Mouse (Mus musculus) limb, embryonic 15.5 days (tissue): ENCODE data around the gene 4930442H23Rik. TPM values are rescaled to one million over a fixed set of nuclear protein-coding genes. Genes with fewer than 3 reads are reported as not detected.
"Not testable (repeated sequence)": the region's sequence is repeated elsewhere in the genome, so short reads cannot be mapped to it uniquely, and the experiment has no call there.

Experiments
- ATAC-seq: fragments of 200-750 bp; cut with Nextera tagmentation; 2 replicates; pipeline ENCODE4 v1.8.0; 2017; ENCODE audit warnings: low read depth, moderate TSS enrichment; ENCODE audit not compliant: insufficient number of reproducible peaks, low FRiP score, low TSS enrichment
- H3K27ac ChIP-seq: fragments of 300-500 bp; sonication (generic); 2 replicates; pipeline ENCODE4 v1.5.1; 2015; ENCODE audit warnings: moderate library complexity, mild to moderate bottlenecking, inconsistent platforms
- H3K27me3 ChIP-seq: fragments of 300-500 bp; sonication (generic); 2 replicates; pipeline ENCODE4 v1.6.1; 2015; ENCODE audit warnings: inconsistent platforms
- H3K36me3 ChIP-seq: fragments of 300-500 bp; sonication (generic); 2 replicates; pipeline ENCODE4 v1.6.1; 2015; ENCODE audit warnings: inconsistent platforms
- H3K4me1 ChIP-seq: fragments of 300-500 bp; sonication (generic); 2 replicates; pipeline ENCODE4 v1.6.1; 2015; ENCODE audit warnings: inconsistent platforms
- H3K4me2 ChIP-seq: fragments of 300-500 bp; sonication (generic); 2 replicates; pipeline ENCODE4 v1.6.1; 2015; ENCODE audit warnings: mild to moderate bottlenecking, inconsistent platforms
- H3K4me3 ChIP-seq: fragments of 300-500 bp; sonication (generic); 2 replicates; pipeline ENCODE4 v1.5.1; 2015; ENCODE audit warnings: mild to moderate bottlenecking, inconsistent platforms
- H3K9ac ChIP-seq: fragments of 300-500 bp; sonication (generic); 2 replicates; pipeline ENCODE4 v1.6.1; 2015; ENCODE audit warnings: inconsistent platforms
- H3K9me3 ChIP-seq: fragments of 300-500 bp; sonication (generic); 2 replicates; pipeline ENCODE4 v1.6.1; 2016; ENCODE audit warnings: inconsistent platforms
- WGBS: fragments of 180-500 bp; shearing (Covaris S2); methylation state at CpG from one replicate; pipeline ENCODE4 v1.1.7; 2015; 5-methylcytosine and 5-hydroxymethylcytosine counted together
- polyA plus RNA-seq: library from polyadenylated mRNA; unstranded; fragments of >200 nt; fragmentation: Nextera tagmentation; extraction: Ambion mirVana; gene quantifications from 2 replicates; pipeline ENCODE4 v1.2.1, GENCODE M21; 2015

4930442H23Rik gene
- polyA plus RNA-seq, 1 experiment from 2014 or later: not detected

DNA sequence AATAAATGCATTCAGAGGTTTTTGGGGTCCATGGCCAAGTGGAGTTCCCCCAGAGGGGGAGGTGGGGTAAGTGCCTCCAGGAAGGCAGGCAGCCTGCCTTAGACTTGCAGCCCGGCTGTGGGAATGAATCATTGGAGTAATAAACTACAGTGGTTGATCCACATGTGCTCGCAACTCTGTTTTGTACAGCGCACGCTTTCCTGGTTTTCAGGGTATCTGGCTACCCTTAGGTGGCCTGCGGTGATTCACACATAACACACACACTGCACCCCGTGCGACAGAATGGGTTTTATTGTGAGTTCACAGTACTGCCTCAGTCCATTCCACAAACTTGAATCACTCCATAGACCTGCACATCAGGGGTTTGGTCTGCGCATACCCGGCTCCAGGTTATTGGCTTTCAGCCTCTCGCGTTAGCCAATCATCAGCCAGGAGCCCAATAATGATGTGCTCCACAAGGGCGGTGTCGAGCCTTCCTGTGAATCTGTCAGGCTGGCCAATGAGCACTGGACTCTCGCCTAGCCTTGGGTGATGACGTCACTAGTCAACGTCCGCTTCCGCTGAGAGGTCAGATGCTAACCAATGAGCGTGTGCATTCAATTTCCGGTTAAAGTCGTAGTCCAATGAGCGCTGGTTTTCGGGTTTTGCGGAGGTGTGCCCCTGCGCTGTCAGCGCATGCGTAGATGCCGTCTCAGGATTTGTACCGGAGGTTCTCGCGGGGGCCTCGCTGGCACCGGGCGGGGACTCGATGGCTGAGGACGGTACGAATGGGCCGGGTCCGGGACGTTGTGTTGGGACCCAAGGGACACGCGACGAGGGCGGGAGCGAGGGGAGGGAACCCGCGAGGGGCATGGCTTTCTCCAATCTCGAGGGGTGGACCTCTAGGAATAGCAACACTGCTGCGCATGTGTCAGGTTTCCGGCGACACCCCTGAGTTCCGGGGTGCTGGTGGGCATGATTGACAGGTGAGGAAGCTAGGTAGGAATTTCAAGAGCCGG, 1.0 kb downstream of the 4930442H23Rik start, which contains the start of gene Dapk3:
TSS of gene Dapk3 (plus strand) at position 670 of the 998 bp plus-strand sequence.
- H3K4me1 ChIP-seq: peaks cover 64% of the 10 kb centered on the region
- peak; percentile 92 for ATAC-seq
- H3K9ac ChIP-seq: peak within 1 kb of the TSS; percentile 57
- H3K4me2 ChIP-seq: peak within 1 kb of the TSS; percentile 54
- no peaks in the 10 kb centered on the region for H3K9me3 ChIP-seq
- H3K27me3 ChIP-seq: no peaks in the 10 kb centered on the region
- WGBS: 4% methylated on average over 53 of the region's 53 CpGs
- peak within 1 kb of the TSS; percentile 73 for H3K4me3 ChIP-seq
- peaks cover 81% of the 10 kb centered on the region for H3K36me3 ChIP-seq
- peak within 1 kb of the TSS; percentile 89 for H3K27ac ChIP-seq

DNA sequence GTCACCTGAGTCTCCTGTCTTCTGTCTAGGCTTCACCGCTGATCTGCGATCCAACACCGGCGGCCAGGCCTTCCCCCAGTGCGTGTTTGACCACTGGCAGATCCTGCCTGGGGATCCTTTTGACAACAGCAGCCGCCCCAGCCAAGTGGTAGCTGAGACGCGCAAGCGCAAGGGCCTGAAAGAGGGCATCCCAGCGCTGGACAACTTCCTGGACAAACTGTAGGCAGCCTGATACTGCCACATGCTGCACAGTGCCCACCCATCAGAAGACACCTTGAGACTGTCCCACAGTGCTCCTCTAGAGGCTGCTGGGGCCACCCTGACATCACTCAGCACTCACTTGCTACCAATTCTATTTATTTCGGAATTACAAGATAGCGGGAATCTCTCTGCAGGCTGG, 1.8 kb downstream of the 4930442H23Rik start:
- H3K9ac ChIP-seq, H3K27me3 ChIP-seq, H3K9me3 ChIP-seq, H3K4me3 ChIP-seq, H3K4me2 ChIP-seq, ATAC-seq: not testable (repeated sequence)
- Histone ChIP-seq H3K36me3 (peaks cover 74% of the 10 kb centered on the region), H3K27ac (peak overlapping the region; percentile 54), H3K4me1 (peaks cover 67% of the 10 kb centered on the region)
- 76% methylated on average over 12 of the region's 12 CpGs for WGBS

DNA sequence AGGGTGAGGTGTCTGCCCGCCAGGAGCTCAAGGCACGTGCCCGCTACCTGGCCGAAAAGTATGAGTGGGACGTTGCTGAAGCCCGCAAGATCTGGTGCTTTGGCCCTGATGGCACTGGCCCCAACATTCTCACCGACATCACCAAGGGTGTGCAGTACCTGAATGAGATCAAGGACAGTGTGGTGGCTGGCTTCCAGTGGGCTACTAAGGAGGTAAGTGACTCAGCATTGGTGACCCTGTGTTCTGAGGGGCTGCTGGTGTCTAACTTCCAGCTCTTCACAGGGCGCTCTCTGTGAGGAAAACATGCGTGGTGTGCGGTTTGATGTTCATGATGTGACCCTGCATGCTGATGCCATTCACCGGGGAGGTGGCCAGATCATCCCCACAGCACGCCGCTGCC, 2.7 kb downstream of the 4930442H23Rik start:
- H3K27me3 ChIP-seq: no peaks in the 10 kb centered on the region
- H3K4me3 ChIP-seq: no peak overlapping the region; the same call in 1 of the 2 replicates
- WGBS: 91% methylated on average over 13 of the region's 13 CpGs
- H3K9ac ChIP-seq: no peak overlapping the region
- ATAC-seq: no peak
- peaks cover 68% of the 10 kb centered on the region for H3K4me1 ChIP-seq
- no peaks in the 10 kb centered on the region for H3K9me3 ChIP-seq
- H3K27ac ChIP-seq: peak overlapping the region; percentile 54; the same call in 1 of the 2 replicates
- no peak overlapping the region for H3K4me2 ChIP-seq
- H3K36me3 ChIP-seq: peaks cover 68% of the 10 kb centered on the region

DNA sequence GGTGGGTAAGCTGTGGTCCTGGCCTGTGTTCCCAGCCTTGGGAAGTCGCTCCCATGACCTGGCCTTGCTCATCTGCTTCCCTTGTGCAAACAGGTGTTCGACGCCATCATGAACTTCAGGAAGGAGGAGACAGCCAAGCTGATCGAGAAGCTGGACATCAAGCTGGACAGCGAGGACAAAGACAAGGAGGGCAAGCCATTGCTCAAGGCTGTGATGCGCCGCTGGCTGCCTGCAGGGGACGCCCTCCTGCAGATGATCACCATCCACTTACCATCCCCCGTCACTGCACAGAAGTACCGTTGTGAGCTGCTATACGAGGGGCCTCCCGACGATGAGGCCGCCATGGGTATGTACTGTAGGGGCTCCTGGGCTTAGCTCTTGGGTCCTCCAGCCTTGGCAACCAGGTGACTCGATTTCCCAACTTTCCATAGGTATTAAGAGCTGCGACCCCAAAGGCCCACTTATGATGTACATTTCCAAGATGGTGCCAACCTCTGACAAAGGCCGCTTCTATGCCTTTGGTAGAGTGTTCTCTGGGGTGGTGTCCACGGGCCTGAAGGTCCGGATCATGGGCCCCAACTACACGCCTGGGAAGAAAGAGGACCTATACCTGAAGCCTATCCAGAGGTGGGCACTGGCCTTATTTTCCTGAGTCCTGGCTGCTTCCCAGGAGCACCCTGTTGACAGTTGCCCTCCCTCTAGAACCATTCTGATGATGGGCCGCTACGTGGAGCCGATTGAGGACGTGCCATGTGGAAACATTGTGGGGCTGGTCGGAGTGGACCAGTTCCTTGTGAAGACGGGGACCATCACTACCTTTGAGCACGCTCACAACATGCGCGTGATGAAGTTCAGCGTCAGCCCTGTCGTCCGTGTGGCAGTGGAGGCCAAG, 4.0 kb downstream of the 4930442H23Rik start:
- ATAC-seq: no peak
- H3K4me1 ChIP-seq: peaks cover 75% of the 10 kb centered on the region
- H3K4me2 ChIP-seq: no peak overlapping the region
- peak overlapping the region; percentile 55; the same call in 1 of the 2 replicates for H3K27ac ChIP-seq
- no peaks in the 10 kb centered on the region for H3K27me3 ChIP-seq
- no peak overlapping the region for H3K9ac ChIP-seq
- no peak overlapping the region for H3K4me3 ChIP-seq
- H3K9me3 ChIP-seq: no peaks in the 10 kb centered on the region
- peaks cover 57% of the 10 kb centered on the region for H3K36me3 ChIP-seq
- 92% methylated on average over 32 of the region's 32 CpGs for WGBS

DNA sequence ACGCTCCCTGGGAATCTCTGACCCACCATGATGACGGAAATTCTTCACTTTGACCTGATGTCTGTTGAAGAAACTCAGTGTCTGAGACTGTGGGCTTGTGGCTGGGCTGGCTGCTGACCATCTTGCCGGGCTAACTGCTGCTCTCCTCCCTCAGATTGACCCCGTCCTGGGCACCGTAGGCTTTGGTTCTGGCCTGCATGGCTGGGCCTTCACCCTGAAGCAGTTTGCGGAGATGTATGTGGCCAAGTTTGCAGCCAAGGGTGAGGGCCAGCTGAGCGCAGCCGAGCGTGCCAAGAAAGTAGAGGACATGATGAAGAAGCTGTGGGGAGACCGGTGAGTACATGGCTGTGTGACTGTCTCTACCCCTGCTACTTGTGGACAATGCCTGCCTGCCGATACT, 4.7 kb downstream of the 4930442H23Rik start:
- H3K9ac ChIP-seq: no peak overlapping the region
- no peak for ATAC-seq
- no peak overlapping the region for H3K4me2 ChIP-seq
- no peak overlapping the region for H3K4me3 ChIP-seq
- peaks cover 76% of the 10 kb centered on the region for H3K4me1 ChIP-seq
- H3K9me3 ChIP-seq: no peaks in the 10 kb centered on the region
- H3K27me3 ChIP-seq: no peaks in the 10 kb centered on the region
- H3K36me3 ChIP-seq: peaks cover 51% of the 10 kb centered on the region
- 0 out of 2 replicates have a peak overlapping the region, but pooled peaks have one; percentile 23 for H3K27ac ChIP-seq
- WGBS: 92% methylated on average over 11 of the region's 11 CpGs

DNA sequence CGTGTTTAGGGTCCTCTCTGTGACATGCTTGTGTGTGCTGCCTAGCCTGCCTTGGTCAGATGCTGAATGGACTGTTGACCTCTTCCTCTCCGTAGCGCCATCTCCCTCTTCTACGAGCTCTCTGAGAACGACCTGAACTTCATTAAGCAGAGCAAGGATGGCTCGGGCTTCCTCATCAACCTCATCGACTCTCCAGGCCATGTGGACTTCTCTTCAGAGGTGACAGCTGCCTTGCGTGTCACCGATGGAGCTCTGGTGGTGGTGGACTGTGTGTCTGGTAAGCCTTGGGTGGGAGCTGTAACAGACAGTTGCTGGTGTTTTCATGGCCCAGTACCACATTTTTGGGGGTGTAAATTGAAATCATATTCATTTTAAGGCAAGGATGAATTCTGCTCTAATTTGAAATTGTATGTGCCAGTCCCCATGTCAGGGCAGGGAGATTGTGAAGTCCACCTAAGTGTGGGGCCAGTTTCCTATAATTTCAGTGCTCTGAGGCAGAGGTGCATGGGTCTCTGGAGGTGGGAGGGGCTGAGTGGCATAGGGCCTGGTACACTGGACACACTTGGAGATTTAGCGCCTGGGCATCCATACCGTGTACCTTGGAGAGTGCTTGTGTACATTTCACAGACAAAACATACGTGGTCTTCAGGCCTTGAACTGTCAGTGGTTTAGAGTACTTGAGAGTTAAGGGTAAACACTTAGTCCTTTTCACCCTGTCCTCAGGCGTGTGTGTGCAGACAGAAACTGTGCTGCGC, 5.5 kb downstream of the 4930442H23Rik start:
- no peak for ATAC-seq
- Histone ChIP-seq H3K27ac (peak overlapping the region; percentile 91; the same call in 1 of the 2 replicates), H3K4me3 (peak overlapping the region; percentile 70), H3K9ac (peak overlapping the region; percentile 71; the same call in 1 of the 2 replicates), H3K36me3 (peaks cover 49% of the 10 kb centered on the region), H3K4me1 (peaks cover 78% of the 10 kb centered on the region), H3K9me3 (no peaks in the 10 kb centered on the region), H3K4me2 (peak overlapping the region; percentile 69), H3K27me3 (no peaks in the 10 kb centered on the region)
- WGBS: 65% methylated on average over 14 of the region's 14 CpGs

DNA sequence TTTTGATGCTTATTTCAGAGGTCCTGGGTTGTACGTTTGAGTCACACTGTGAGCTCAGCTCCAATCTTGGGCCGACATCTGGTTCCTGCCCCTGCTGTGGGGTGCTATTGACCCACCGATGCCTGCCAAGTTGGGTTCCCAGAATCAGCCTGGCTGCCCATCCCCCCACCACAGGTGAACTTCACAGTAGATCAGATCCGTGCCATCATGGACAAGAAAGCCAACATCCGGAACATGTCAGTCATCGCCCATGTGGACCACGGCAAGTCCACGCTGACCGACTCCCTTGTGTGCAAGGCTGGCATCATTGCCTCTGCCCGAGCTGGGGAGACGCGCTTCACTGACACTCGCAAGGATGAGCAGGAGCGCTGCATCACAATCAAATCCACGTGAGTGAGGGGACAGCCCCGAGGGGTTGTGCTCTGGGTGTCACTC, 6.1 kb downstream of the 4930442H23Rik start:
- H3K4me2 ChIP-seq: peak overlapping the region; percentile 69
- peak overlapping the region; percentile 71 for H3K9ac ChIP-seq
- no peaks in the 10 kb centered on the region for H3K9me3 ChIP-seq
- H3K4me1 ChIP-seq: peaks cover 80% of the 10 kb centered on the region
- no peaks in the 10 kb centered on the region for H3K27me3 ChIP-seq
- 14% methylated on average over 16 of the region's 16 CpGs for WGBS
- peaks cover 48% of the 10 kb centered on the region for H3K36me3 ChIP-seq
- ATAC-seq: no peak
- peak overlapping the region; percentile 70 for H3K4me3 ChIP-seq
- H3K27ac ChIP-seq: peak overlapping the region; percentile 91

DNA sequence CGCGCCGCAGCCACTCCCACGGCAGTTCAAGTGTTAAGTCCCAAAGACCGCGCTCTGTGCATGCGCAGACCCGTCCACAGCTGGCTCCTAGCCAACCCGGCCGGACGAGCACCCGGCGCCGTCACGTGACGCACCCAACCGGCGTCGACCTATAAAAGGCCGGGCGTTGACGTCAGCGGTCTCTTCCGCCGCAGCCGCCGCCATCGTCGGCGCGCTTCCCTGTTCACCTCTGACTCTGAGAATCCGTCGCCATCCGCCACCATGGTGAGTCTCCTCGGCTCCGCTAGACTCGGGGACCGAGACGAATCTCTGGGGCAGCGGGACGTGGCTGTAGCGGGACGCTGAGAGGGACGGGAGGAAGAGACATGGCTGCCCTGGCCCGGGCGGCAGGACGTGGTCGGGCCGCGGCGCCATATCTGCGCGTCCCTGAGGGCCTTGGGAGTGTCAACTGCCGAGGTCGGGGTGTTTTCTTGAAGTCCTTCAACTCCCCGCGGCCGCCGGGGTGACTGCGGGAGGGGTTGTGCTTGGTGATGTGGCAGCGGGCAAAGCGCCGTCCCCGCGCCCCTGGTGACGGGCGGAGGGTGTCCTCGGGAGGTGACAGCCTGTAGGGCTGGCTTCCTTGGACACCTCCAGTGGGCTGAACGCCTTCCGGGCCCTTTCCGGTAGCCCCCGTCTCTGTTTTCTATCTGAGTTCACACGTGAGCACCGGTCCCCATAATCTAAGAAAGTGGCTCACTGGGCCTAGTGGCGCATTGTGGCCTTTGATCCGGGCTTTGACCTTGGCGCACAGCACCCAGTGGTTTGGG, 7.0 kb downstream of the 4930442H23Rik start, which contains the start of gene Eef2:
TSS of gene Eef2 (plus strand) at position 166 of the 806 bp plus-strand sequence.
- Histone ChIP-seq H3K27ac (peak within 1 kb of the TSS; percentile 91), H3K4me3 (peak within 1 kb of the TSS; percentile 70), H3K27me3 (no peaks in the 10 kb centered on the region), H3K4me1 (peaks cover 71% of the 10 kb centered on the region), H3K9ac (peak within 1 kb of the TSS; percentile 71), H3K36me3 (peaks cover 40% of the 10 kb centered on the region), H3K4me2 (peak within 1 kb of the TSS; percentile 69), H3K9me3 (no peaks in the 10 kb centered on the region)
- peak; percentile 78 for ATAC-seq
- under 1% methylated on average over 77 of the region's 77 CpGs for WGBS

DNA sequence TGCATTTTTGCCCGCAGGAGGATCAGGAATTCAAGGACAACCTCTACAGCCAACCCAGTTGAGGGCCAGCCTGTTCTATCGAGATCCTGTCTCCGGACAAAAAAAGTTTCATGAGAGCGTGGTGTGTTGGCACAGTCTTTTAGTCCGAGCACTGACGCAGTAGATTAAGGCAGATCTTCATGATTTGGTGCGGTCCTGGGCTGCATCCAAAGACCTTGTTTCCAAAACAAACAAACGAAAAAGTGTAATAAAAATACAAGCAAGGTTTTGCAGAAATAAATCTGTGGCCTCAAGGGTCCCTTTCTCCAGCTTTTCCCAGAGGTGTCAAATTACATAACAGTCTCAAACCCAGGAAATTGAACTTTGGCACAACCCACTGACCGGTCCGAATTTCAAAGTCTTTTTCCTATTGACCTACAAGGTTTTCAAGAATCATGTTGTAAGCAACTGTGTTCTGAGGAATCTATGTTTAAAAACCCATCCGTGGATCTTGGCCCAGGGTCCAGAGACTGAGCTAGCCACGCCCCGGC, 7.6 kb downstream of the 4930442H23Rik start:
- peak overlapping the region; percentile 70 for H3K4me3 ChIP-seq
- H3K9ac ChIP-seq: no peak overlapping the region
- H3K36me3 ChIP-seq: peaks cover 33% of the 10 kb centered on the region
- H3K4me1 ChIP-seq: peaks cover 65% of the 10 kb centered on the region
- ATAC-seq: peak; percentile 10; the same call in 1 of the 2 replicates
- no peaks in the 10 kb centered on the region for H3K27me3 ChIP-seq
- no peaks in the 10 kb centered on the region for H3K9me3 ChIP-seq
- H3K4me2 ChIP-seq: peak overlapping the region; percentile 69
- peak overlapping the region; percentile 91 for H3K27ac ChIP-seq
- WGBS: 3% methylated on average over 13 of the region's 13 CpGs

DNA sequence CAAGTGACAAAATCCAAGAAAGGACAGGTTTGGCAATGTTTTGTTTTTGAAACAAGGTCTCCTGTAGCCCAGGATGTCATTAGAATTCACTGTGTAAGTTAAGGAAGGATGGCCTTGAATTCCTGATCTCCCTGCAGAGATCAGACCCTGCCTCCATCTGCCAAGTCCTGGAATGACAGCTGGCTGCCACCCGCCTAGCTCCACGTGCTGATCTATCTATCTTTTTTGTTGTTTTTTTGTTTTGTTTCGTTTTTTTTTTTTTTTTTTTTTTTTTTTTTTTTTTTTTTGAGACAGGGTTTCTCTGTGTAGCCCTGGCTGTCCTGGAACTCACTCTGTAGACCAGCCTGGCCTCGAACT, 8.3 kb downstream of the 4930442H23Rik start:
- not testable (repeated sequence) for H3K9ac ChIP-seq, H3K9me3 ChIP-seq, H3K27me3 ChIP-seq, ATAC-seq
- Histone ChIP-seq H3K4me3 (peak overlapping the region; percentile 34), H3K4me2 (peak overlapping the region; percentile 49), H3K4me1 (peaks cover 59% of the 10 kb centered on the region), H3K27ac (peak overlapping the region; percentile 91), H3K36me3 (peaks cover 26% of the 10 kb centered on the region)
- WGBS: 14% methylated on average over 4 of the region's 4 CpGs
